Mouse (Mus musculus) right cerebral cortex, postnatal 14 days (tissue): ENCODE measurements at regions not wholly inside any gene's neighbourhood (a gene's known extent, or its start where the extent isn't known, plus 50 kb on each side); places are given as distances from the start of the nearest gene placed in this dataset.
"Not testable (repeated sequence)": the region's sequence is repeated elsewhere in the genome, so short reads cannot be mapped to it uniquely, and the experiment has no call there.

Source experiments
- DNase-seq: peaks from one replicate; pipeline ENCODE4 v3.0.0; 2022

DNA sequence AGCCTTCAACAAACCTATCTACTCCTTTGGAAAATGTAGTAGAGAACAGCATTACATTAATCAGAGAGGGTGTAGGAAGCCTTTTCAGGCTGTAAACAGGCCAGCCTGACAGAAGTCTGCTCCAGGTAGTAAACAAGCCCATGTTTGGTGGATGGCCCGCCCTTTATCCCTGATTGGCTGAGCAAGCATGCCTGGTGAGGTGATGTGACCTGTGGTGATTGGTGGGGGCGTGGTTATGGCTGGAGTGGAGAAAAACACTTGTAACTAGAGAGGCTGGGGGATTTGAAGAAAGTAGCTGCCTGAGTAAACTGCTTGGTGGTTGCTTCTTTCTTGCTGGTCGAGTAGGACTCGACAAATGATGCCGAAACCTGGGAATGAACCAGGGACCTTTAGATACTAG, 621.3 kb upstream of the Dsel start:
- not testable (repeated sequence) for DNase-seq

DNA sequence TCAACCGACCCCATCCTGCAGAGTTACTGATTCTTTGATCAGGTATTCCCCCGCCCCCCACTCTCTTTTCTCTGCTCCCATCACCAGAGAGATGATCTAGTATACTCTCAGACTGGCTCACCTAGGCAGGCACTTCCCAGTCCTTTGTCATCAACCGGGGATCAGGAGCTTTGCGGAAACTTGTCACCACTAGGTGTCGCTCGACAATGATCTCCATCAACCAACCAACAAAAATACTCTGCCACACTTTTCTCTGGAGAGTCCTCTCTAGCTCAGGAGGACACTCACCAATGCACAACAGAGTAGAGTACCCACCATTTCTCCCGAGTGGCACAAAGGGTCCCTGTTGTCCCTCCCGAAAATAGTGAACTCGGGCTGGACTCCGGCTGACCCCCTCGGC, 591.3 kb upstream of the Dsel start:
- peak; percentile 61 for DNase-seq

DNA sequence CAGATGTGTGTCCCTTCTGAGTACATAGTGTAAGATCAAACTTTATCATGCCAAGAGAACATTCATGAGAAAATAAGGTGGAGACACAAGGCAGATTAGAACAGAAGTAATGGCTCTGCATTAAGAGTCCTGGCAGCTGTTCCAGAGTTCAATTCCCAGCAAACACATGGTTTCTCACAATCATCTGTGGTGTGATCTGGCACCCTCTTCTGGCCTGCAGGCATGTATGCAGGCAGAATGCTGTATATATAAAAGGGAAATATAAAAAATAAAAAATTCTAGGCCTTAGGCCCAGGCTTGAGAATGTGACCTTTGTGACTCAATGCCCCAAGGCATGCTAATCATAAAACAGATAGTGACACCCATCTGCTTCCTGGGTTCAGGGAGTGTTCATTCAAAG, 587.7 kb upstream of the Dsel start:
- no peak for DNase-seq

DNA sequence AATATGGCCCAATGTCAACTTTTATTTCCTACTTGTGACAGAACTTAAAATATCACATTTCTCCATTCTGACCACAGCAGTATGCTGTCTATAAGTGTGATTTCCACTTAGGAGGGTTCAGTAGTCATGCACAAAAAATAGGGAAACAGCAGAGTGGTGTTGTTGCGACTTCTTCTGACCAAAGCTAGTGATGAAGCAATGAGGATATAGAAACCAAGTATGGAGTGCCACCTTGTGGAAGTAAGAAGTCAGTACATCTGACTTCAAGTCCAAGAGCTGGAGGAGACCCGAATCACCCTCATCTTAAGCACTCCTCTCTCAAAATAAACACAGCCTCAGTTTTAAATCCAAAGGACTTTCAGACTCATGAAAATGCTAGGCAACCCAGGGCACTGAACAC, 586.9 kb upstream of the Dsel start:
- DNase-seq: no peak

DNA sequence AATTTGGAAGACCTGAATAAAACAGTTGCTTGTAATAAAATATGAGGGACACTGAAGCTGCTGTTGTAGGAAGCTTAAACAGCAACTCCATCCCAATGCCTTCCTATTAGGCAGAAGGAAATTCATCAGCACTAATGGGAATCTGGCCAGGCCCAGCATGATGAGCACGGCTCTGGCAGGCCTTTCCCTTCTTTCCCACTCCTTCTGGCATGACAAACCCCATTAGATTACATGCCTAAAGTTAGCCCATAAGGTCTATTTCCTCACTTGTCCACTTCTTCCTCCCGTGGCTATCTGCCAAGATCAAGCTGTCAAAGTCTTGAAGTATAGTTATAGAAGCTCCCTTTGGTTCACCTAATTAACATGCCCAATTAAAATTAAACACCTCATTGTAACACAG, 574.4 kb upstream of the Dsel start:
- no peak for DNase-seq

DNA sequence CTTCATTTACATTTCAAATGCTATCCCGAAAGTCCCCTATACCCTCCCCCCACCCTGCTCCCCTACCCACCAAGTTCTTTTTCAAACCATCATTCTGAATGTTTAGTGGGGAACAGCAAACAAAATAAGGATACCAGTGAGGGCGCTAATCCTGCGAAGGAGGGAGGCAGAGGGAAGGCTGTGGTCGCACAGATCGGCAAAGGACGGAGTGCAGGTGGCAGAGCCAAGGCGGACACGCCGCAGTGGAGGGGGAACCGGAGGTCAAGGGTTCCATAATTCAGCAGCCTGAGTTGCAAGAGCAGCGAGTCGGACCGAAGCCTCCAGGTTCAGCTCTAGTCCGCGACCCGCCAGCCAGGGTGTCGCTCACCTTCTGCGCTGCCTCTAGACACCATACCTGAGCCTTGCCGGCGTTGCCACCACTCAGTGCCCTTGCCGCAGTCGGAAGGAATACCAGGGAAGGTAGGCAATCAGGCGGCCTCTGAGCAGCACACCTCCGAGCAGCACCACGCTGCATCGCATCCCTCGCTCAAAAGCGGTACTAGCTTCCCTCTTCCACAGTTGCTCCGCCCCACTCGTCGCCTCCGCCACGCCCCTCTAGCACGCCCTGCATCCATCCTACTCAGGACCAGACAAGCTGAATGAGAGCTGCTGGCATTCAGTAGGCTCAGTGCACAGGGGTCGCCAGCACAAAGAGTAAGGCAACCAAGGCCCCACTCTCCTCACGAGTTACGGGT, 551.8 kb upstream of the Dsel start:
- peak; percentile 60 for DNase-seq

DNA sequence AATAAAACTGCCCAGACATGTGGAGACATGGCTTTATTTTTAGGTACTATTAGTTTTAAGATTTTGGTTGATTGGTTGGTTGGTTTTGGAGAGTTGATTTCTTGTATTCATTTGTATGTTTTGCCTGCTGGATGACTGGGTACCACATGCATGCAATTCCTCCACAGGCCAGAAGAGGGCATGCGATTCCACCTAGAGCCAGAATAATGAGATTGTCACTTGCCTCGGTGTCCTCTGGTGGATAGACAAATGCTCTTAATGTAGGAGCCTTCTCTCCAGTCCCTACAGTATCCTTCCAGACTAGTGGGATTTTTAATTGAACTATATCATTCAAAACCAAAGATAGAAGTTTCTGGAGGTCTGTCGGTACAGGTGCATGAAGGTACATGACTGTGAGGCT, 524.1 kb upstream of the Dsel start:
- DNase-seq: peak; percentile 61

DNA sequence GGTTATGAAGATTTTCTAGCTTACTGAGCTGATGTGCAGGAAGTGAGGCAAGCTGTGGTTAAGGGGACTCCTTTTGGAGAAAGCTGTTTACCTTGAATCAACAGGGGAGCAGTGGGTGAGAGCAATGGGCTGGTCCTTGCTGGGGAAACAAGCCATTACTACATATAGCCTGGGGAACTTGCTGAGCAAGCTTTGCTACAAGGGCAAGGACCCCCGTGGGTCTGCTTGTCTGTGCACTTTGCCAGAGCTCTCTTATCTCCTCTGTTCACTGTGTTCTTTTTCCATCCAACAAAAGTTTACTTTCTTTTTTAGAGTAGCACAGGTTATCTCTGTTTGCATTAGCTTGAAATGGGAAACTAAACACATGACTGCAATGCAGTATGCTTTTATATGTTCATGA, 519.3 kb upstream of the Dsel start:
- no peak for DNase-seq

DNA sequence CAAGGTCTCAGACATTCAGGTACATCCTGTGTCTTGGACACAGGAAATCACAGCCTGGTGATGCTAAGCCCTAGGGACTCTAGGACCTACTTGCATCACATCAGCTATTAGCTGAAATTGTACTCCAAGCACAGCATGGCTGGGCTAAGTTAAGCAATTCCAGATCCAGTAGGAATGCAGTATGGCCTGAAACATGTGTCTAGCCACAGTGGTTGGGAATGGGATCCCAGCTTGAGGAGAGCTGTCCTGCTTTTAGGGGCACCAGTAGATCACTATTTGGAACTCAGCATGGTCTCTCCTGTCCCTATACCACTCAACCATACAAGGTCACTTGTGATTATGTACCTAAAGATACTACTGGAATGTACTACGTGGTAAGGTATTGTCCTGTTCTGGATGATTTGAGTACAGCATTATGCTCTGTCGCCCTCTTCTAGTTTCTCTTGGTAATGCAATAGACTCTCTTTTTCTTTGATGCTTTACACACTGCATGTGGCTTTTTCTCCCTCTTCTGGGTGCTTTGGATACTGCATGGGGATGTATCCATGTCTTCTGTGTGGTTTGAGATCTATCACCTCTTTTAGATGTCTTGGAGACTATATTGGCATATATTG, 515.0 kb upstream of the Dsel start:
- DNase-seq: peak; percentile 44

DNA sequence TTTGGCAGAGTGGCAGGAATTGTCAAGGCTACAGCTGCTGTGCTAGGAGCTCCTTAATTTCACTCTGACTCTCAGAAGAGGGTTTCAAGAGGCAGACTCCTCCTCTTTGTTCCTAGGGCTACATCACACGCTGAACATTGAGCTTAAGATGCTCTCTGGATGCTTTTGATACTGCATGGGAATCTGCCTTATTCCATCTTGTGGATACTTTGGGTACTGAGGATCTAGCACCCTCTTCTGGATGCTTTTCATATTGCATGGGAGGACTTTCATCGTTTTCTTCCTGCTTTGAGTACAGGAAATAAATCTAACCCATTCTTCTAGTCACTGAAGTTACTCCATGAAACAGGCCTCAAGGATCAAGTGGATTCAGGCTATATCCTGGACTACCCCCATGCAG, 513.9 kb upstream of the Dsel start:
- peak; percentile 8 for DNase-seq

DNA sequence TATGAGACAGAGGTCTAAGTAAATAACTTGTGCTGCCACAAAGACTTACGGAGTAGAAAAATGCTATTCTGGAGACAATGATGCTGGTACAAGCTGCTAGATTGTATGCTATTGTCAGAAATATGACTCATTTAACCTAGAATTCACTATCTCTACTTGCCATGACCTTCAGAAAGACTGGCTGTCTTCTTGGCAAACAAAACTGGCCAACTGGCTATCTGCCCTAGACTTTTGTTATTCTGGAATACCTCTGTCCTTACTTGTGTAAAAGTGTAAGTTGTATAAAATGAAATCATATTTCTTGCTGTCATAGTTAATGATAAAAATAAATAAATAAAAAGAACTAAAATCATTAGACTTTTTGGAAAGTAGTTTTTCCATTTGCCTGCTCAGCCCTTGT, 491.1 kb upstream of the Dsel start:
- no peak for DNase-seq
